Mouse (Mus musculus): ENCODE data around the gene Naa80. TPM values are rescaled to one million over a fixed set of nuclear protein-coding genes. Genes with fewer than 3 reads are reported as not detected.

Gene Naa80
- total and polyA plus RNA-seq, 2 experiments from 2014 or later, result 14.5 to 58.8 TPM

DNA sequence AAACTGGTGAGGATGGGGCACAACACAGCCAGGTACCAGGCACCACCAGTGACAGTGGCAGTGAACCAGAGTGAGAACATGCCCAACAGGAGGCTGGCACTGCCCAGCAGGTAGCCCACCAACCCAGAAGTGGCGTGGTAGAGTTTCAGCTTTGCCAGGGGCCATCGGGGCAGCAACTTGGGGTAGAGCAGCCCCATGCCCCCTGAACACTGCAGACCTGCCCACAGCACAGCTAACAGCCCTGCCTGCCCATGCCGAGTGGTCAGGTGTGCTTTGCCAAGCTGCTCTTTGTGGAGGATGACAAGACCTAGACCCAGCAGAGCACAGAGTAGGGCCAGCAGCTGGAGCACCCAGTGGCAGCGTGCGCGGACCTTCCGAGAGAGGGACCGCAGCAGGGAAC lies 38.7 kb upstream of the Naa80 start:
- Histone ChIP-seq H3K4me3 (ENCODE audit: low read depth, low read length) (no peak overlapping the region), H3K4me2 (ENCODE audit: low read depth, low read length) (no peak overlapping the region), H3K27me3 (ENCODE audit: control insufficient read depth, insufficient read depth, low read length) (no peaks in the 10 kb centered on the region), H3K9me3 (replicated peaks; ENCODE audit: control insufficient read depth, low read length) (no peaks in the 10 kb centered on the region), H3K9ac (replicated peaks; ENCODE audit: low read depth, low read length) (no peak overlapping the region), H3K4me1 (ENCODE audit: control insufficient read depth, insufficient read depth) (peaks cover 38% of the 10 kb centered on the region), H3K27ac (ENCODE audit: low read depth) (no peak overlapping the region), H3K36me3 (replicated peaks; ENCODE audit: control insufficient read depth, insufficient read depth, low read length) (peaks cover 47% of the 10 kb centered on the region)
- ATAC-seq (ENCODE audit: insufficient read depth, low read depth) (no peak), DNase-seq (ENCODE audit: low spot score) (no peak)
- TF ChIP-seq CTCF (IDR thresholded peaks at IDR 0.05; ENCODE audit: low read depth), result no peak
- TF ChIP-seq EP300 (IDR thresholded peaks at IDR 0.05; ENCODE audit: low read depth), result no peak
- WGBS, result 94% methylated on average over 8 of the region's 8 CpGs

DNA sequence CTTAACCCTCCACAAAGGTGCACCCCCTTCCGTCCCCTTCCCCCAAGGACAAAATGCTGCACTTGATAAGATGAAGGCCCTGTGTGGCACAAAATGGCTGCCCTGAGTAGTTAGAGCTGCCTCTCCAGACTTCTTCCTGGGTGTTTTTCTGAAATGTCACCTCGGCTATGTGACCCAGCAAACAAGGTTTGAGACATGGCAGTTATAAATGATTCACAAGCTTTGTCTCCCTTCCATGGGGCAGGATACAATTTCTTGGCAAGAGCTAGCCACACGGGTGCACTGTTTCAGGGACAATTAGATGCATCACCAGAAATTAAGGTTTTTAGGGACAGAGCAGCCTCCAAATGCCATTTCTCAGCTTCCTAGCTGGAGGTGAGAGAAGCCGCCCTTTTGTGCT lies 38.3 kb upstream of the Naa80 start:
- peaks cover 34% of the 10 kb centered on the region for H3K4me1 ChIP-seq (ENCODE audit: control insufficient read depth, insufficient read depth)
- H3K27me3 ChIP-seq (ENCODE audit: control insufficient read depth, insufficient read depth, low read length), result no peaks in the 10 kb centered on the region
- ATAC-seq (ENCODE audit: insufficient read depth, low read depth) (no peak), DNase-seq (ENCODE audit: low spot score) (no peak)
- no peak overlapping the region for H3K4me3 ChIP-seq (ENCODE audit: low read depth, low read length)
- no peak overlapping the region for H3K4me2 ChIP-seq (ENCODE audit: low read depth, low read length)
- H3K9me3 ChIP-seq (replicated peaks; ENCODE audit: control insufficient read depth, low read length), result no peaks in the 10 kb centered on the region
- H3K36me3 ChIP-seq (replicated peaks; ENCODE audit: control insufficient read depth, insufficient read depth, low read length), result peaks cover 47% of the 10 kb centered on the region
- H3K27ac ChIP-seq (ENCODE audit: low read depth), result no peak overlapping the region
- TF ChIP-seq EP300 (IDR thresholded peaks at IDR 0.05; ENCODE audit: low read depth), result no peak
- no peak for TF ChIP-seq CTCF (IDR thresholded peaks at IDR 0.05; ENCODE audit: low read depth)
- no peak overlapping the region for H3K9ac ChIP-seq (replicated peaks; ENCODE audit: low read depth, low read length)
- 61% methylated on average over 4 of the region's 4 CpGs for WGBS

DNA sequence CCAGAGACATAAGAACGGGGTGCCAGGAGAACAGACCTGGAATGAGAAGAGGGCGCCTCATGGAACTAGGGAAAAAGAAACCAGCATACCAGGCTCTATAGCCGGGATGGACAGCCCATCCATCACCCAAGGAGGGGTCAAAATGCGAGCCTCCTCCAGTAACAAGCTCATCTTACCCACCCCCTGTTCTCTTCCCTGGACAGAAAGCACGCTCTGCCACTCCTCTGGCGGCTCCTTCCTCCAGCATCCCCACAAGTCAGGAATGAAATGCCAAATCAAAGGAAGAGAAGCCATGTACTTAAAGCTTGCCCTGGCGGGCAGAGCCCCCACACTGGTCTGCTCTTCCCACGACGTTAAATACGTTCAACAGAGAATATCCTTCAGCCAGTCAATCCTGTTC lies 37.7 kb upstream of the Naa80 start:
- 35% methylated on average over 10 of the region's 10 CpGs for WGBS
- H3K9ac ChIP-seq (replicated peaks; ENCODE audit: low read depth, low read length), result no peak overlapping the region
- peaks cover 47% of the 10 kb centered on the region for H3K36me3 ChIP-seq (replicated peaks; ENCODE audit: control insufficient read depth, insufficient read depth, low read length)
- H3K4me3 ChIP-seq (ENCODE audit: low read depth, low read length), result peak overlapping the region; percentile 81
- no peaks in the 10 kb centered on the region for H3K27me3 ChIP-seq (ENCODE audit: control insufficient read depth, insufficient read depth, low read length)
- no peak for TF ChIP-seq EP300 (IDR thresholded peaks at IDR 0.05; ENCODE audit: low read depth)
- no peak for TF ChIP-seq CTCF (IDR thresholded peaks at IDR 0.05; ENCODE audit: low read depth)
- peak overlapping the region; percentile 91 for H3K4me2 ChIP-seq (ENCODE audit: low read depth, low read length)
- peaks cover 29% of the 10 kb centered on the region for H3K4me1 ChIP-seq (ENCODE audit: control insufficient read depth, insufficient read depth)
- ATAC-seq (ENCODE audit: insufficient read depth, low read depth) (no peak), DNase-seq (ENCODE audit: low spot score) (no peak)
- H3K27ac ChIP-seq (ENCODE audit: low read depth), result no peak overlapping the region
- no peaks in the 10 kb centered on the region for H3K9me3 ChIP-seq (replicated peaks; ENCODE audit: control insufficient read depth, low read length)

DNA sequence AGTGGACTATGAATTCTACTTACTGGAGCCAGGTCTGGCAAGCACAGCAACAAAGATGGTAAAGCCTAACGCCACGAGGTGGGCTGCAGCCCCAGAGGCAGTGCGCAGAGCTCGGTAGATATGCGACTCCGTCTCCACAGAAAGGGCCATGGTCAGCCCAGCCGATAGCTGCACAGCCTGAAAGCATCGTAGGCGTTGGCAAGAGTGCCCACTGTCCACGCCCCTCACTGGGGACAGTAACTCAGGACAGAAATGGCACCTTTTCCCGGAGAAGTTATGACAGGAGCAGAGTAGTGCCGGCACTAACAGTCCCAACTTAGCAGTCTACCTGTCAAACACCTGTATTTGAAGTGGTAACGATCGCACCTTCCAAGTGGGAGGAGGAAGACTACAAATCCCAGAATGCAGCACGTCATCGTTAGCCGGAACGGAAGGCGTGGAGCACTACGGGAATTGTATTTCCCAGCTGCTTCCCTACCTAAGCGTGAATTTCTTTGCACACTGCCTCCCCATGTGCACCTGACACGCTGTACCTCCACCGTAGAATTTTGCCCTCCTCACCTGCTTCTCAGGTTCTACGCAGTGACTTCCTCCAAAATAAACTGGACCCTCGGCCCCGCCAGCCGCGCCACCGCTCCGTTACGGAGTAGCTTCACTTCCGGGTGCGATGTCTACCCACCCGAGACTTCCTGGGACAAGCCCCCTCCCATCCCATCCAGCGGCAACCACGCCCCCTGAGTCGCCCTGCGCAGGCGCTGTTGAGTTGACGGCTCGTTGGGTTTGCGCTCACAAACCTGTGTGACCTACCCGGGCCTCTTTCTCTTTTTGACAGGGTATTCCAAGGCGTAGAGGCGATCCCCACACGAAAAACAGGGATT lies 37.0 kb upstream of the Naa80 start, which contains the start of the genes Cyb561d2 and Nprl2:
Cyb561d2 (minus strand) TSS at position 720 of the 878 bp plus-strand sequence.
Nprl2 (plus strand) TSS at position 753 of the 878 bp plus-strand sequence.
- DNase-seq (ENCODE audit: low spot score), result peak; percentile 90
- Histone ChIP-seq H3K4me1 (ENCODE audit: control insufficient read depth, insufficient read depth) (peaks cover 27% of the 10 kb centered on the region), H3K9me3 (replicated peaks; ENCODE audit: control insufficient read depth, low read length) (no peaks in the 10 kb centered on the region), H3K4me2 (ENCODE audit: low read depth, low read length) (peak within 1 kb of the TSS; percentile 91), H3K9ac (replicated peaks; ENCODE audit: low read depth, low read length) (peak within 1 kb of the TSS; percentile 56), H3K4me3 (ENCODE audit: low read depth, low read length) (peak within 1 kb of the TSS; percentile 81), H3K36me3 (replicated peaks; ENCODE audit: control insufficient read depth, insufficient read depth, low read length) (peaks cover 44% of the 10 kb centered on the region), H3K27ac (ENCODE audit: low read depth) (peak within 1 kb of the TSS; percentile 26), H3K27me3 (ENCODE audit: control insufficient read depth, insufficient read depth, low read length) (no peaks in the 10 kb centered on the region)
- no peak for TF ChIP-seq EP300 (IDR thresholded peaks at IDR 0.05; ENCODE audit: low read depth)
- TF ChIP-seq CTCF (IDR thresholded peaks at IDR 0.05; ENCODE audit: low read depth), result no peak
- under 1% methylated on average over 46 of the region's 46 CpGs for WGBS
- ATAC-seq (ENCODE audit: insufficient read depth, low read depth), result peak; percentile 89

DNA sequence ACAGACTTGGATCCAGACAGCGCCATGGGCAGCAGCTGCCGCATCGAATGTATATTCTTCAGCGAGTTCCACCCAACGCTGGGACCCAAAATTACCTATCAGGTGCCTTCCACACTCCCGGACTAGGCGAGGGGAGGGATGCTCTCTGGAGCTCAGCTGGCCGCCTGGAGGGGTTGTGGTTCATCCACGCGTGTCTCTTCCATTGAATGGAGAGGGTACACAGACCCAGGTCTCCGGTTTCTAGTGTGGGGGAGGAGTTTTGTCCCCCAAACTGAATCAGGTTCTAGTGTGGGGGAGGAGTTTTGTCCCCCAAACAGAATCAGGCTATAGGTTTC lies 36.4 kb upstream of the Naa80 start:
- Histone ChIP-seq H3K27me3 (ENCODE audit: control insufficient read depth, insufficient read depth, low read length) (no peaks in the 10 kb centered on the region), H3K9ac (replicated peaks; ENCODE audit: low read depth, low read length) (peak overlapping the region; percentile 56), H3K4me2 (ENCODE audit: low read depth, low read length) (peak overlapping the region; percentile 91), H3K36me3 (replicated peaks; ENCODE audit: control insufficient read depth, insufficient read depth, low read length) (peaks cover 38% of the 10 kb centered on the region), H3K4me3 (ENCODE audit: low read depth, low read length) (peak overlapping the region; percentile 81), H3K27ac (ENCODE audit: low read depth) (peak overlapping the region; percentile 26; the same call in 1 of the 2 replicates), H3K9me3 (replicated peaks; ENCODE audit: control insufficient read depth, low read length) (no peaks in the 10 kb centered on the region), H3K4me1 (ENCODE audit: control insufficient read depth, insufficient read depth) (peaks cover 26% of the 10 kb centered on the region)
- WGBS, result under 1% methylated on average over 11 of the region's 11 CpGs
- no peak for ATAC-seq (ENCODE audit: insufficient read depth, low read depth)
- TF ChIP-seq EP300 (IDR thresholded peaks at IDR 0.05; ENCODE audit: low read depth), result no peak
- no peak for TF ChIP-seq CTCF (IDR thresholded peaks at IDR 0.05; ENCODE audit: low read depth)
- DNase-seq (ENCODE audit: low spot score), result no peak

All from heart, postnatal 0 days (tissue).